Mouse (Mus musculus) intestine, embryonic 14.5 days (tissue): ENCODE data around the gene Tmem132a. TPM values are rescaled to one million over a fixed set of nuclear protein-coding genes. Genes with fewer than 3 reads are reported as not detected.

Source experiments
- ATAC-seq: fragments of 200-750 bp; cut with Nextera tagmentation; replicated peaks from 2 replicates; pipeline ENCODE4 v1.8.0; 2017; ENCODE audit warnings: low read depth, moderate number of reproducible peaks, moderate TSS enrichment, moderate library complexity; ENCODE audit not compliant: low FRiP score, low TSS enrichment
- DNase-seq: peaks from one replicate; pipeline ENCODE4 v3.0.0-alpha.2; 2018; ENCODE audit warnings: low spot score
- H3K27ac ChIP-seq: fragments of 300-500 bp; sonication (generic); 2 replicates; pipeline ENCODE4 v1.5.1; 2014; ENCODE audit warnings: low read depth, mild to moderate bottlenecking, control low read depth
- H3K27me3 ChIP-seq: fragments of 300-500 bp; sonication (generic); replicated peaks from 2 replicates; pipeline ENCODE4 v1.6.1; 2014; ENCODE audit warnings: low read length, control low read depth; ENCODE audit not compliant: control insufficient read depth, insufficient read depth
- H3K36me3 ChIP-seq: fragments of 300-500 bp; sonication (generic); 2 replicates; pipeline ENCODE4 v1.6.1; 2014; ENCODE audit warnings: low read length, control low read depth; ENCODE audit not compliant: control insufficient read depth, insufficient read depth
- H3K4me1 ChIP-seq: fragments of 300-500 bp; sonication (generic); replicated peaks from 2 replicates; pipeline ENCODE4 v1.6.1; 2014; ENCODE audit warnings: low read length, control low read depth, mixed read lengths; ENCODE audit not compliant: control insufficient read depth, insufficient read depth
- H3K4me2 ChIP-seq: fragments of 300-500 bp; sonication (generic); 2 replicates; pipeline ENCODE4 v1.6.1; 2014; ENCODE audit warnings: low read length
- H3K4me3 ChIP-seq: fragments of 300-500 bp; sonication (generic); 2 replicates; pipeline ENCODE4 v1.5.1; 2014; ENCODE audit warnings: low read depth, low read length, control low read depth, mixed read lengths
- H3K9ac ChIP-seq: fragments of 300-500 bp; sonication (generic); 2 replicates; pipeline ENCODE4 v1.6.1; 2014; ENCODE audit warnings: mild to moderate bottlenecking, low read length
- H3K9me3 ChIP-seq: fragments of 300-500 bp; sonication (generic); 2 replicates; pipeline ENCODE4 v1.6.1; 2016; ENCODE audit warnings: low read length, control low read depth; ENCODE audit not compliant: control insufficient read depth
- WGBS: fragments of 180-500 bp; shearing (Covaris S2); extraction: QIAGEN DNeasy Blood & Tissue Kit; methylation state at CpG from one replicate; pipeline ENCODE4 v1.1.7; 2014; 5-methylcytosine and 5-hydroxymethylcytosine counted together
- polyA plus RNA-seq: library from polyadenylated mRNA; unstranded; fragments of >200 nt; fragmentation: Nextera tagmentation; extraction: Ambion mirVana; gene quantifications from 2 replicates; pipeline ENCODE4 v1.2.1, GENCODE M21; 2014

Tmem132a gene
- polyA plus RNA-seq, 1 experiment from 2014 or later = 50.6 TPM

GRCm38 (mm10) chr19:10892201-10892600 lies 22.5 kb upstream of the Tmem132a start:
- DNase-seq (no peak), ATAC-seq (no peak)
- no peaks in the 10 kb centered on the region for H3K9me3 ChIP-seq
- 88% methylated on average over 3 of the region's 3 CpGs for WGBS
- H3K27me3 ChIP-seq = no peaks in the 10 kb centered on the region
- no peak overlapping the region for H3K4me2 ChIP-seq
- H3K27ac ChIP-seq = no peak overlapping the region
- peaks cover 11% of the 10 kb centered on the region for H3K4me1 ChIP-seq
- no peak overlapping the region for H3K9ac ChIP-seq
- no peaks in the 10 kb centered on the region; the same call in 1 of the 2 replicates for H3K36me3 ChIP-seq
- no peak overlapping the region for H3K4me3 ChIP-seq

DNA sequence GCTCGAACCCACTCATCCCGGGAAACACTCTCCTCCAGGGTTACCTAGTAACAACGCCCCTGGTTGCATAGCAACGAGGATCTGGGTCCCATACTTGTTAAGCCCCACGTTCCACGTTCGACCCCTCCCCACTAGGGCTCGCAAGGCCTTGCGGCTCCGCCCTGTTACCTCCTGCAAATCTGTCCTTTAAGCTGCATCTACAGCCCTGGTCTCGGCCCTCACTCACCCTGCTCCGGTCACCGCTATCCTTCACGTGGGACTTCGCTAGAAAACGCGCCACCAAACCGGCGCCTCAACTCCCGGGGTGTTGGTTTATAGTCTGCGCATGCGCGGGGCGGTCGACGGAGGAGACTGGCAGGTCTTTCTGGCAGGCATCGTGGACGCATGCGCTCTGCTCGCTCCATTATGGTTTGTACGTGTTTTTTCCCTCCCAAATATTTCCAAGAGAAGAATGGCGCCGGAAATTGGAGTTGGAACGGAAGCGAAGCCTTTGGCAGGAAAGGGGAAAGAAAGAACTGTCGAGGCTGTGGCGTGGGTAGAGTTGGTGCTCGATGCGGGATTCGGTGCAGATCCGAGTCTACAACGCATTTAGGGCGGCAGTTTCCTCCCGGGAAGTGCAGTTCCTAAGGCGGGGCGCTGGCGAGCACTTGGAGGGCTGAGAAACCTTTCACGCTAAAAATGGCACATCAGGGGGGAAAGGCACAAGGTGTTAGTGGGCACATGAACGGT lies 11.8 kb upstream of the Tmem132a start, which contains the start of gene Tmem109:
TSS of gene Tmem109 (minus strand) at position 576 of the 729 bp plus-strand sequence.
- DNase-seq (peak; percentile 94), ATAC-seq (peak; percentile 90)
- peak within 1 kb of the TSS; percentile 93 for H3K27ac ChIP-seq
- WGBS = under 1% methylated on average over 49 of the region's 49 CpGs
- peak within 1 kb of the TSS; percentile 67 for H3K9ac ChIP-seq
- peaks cover 10% of the 10 kb centered on the region; the same call in 1 of the 2 replicates for H3K9me3 ChIP-seq
- no peaks in the 10 kb centered on the region for H3K27me3 ChIP-seq
- H3K4me1 ChIP-seq = peaks cover 15% of the 10 kb centered on the region
- peaks cover 7% of the 10 kb centered on the region; the same call in 1 of the 2 replicates for H3K36me3 ChIP-seq
- H3K4me3 ChIP-seq = peak within 1 kb of the TSS; percentile 60
- peak within 1 kb of the TSS; percentile 73 for H3K4me2 ChIP-seq

DNA sequence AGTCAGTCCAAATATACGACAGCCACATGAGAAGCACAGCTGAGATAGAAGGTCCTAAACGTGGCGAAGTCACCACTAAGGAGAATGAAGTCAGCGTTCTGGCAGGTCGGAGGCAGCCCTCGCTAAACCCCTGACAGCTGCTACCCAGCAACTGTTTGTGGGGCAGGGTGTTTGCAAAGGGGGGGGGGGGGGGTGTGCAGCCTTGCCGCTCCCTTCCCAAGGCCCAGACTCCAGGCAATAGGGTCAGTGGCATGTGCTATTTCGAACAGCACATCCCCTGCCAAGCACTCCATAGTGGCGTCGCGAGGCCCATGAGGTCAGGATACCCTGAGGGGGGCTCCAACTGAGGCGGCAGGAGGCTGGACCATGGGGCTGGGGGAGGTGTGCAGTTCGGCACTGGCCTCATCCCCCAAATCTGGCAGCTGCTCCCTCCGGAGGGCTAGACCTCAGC lies 11.3 kb upstream of the Tmem132a start:
- Histone ChIP-seq H3K27ac (peak overlapping the region; percentile 93), H3K4me2 (peak overlapping the region; percentile 73), H3K9ac (peak overlapping the region; percentile 67), H3K36me3 (peaks cover 7% of the 10 kb centered on the region; the same call in 1 of the 2 replicates), H3K9me3 (peaks cover 10% of the 10 kb centered on the region; the same call in 1 of the 2 replicates), H3K27me3 (no peaks in the 10 kb centered on the region), H3K4me3 (peak overlapping the region; percentile 60), H3K4me1 (peaks cover 15% of the 10 kb centered on the region)
- WGBS = 3% methylated on average over 14 of the region's 14 CpGs
- DNase-seq (no peak), ATAC-seq (peak; percentile 82; the same call in 1 of the 2 replicates)

DNA sequence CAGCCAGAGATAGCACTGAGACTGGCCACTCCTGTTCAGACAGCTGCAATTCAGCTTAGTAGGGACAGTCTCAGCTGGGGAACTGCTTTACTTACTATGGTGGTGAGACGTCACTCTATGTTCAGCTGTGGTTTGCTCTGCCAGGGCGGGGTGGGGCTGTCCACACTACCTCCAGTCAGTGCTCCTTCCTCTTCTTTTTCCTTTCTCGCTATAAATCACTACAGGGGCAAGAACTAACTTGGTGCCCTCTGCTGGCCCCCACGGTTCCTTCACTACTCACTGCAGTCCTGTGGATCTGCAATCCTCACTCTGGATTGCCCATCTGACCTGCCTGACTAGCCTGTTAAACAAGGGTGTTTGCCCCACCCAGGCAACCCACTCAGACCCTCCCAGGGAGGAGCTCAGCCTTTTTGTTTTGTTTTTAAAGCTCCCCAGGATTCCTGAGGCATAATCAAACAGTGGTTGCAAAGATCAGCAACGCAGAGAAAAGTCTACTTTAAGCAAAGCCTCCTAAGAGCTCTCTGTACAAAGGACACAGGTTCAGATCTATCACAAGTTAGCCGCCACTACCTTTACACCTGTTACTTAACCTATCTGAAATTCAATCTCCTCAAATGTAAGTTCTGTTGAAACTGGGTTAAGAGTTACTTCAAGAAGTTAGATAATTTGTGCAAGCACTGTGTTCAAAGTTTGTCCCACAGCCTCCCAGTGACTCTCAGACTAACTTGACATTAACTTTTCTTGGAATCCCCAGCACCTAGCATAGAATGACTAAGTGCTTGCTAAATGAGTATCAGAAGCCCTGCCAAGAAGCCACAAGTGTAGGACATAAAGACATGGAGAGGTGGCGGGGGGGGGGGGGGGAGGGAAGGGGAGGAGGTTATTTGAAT lies 10.6 kb upstream of the Tmem132a start:
- no peak for DNase-seq
- no peak overlapping the region for H3K27ac ChIP-seq
- H3K9me3 ChIP-seq = peaks cover 8% of the 10 kb centered on the region; the same call in 1 of the 2 replicates
- H3K4me2 ChIP-seq = peak overlapping the region; percentile 73
- peak; percentile 26 for ATAC-seq
- peak overlapping the region; percentile 67 for H3K9ac ChIP-seq
- H3K4me1 ChIP-seq = peaks cover 15% of the 10 kb centered on the region
- H3K27me3 ChIP-seq = no peaks in the 10 kb centered on the region
- WGBS = 43% methylated on average over 7 of the region's 7 CpGs
- H3K4me3 ChIP-seq = peak overlapping the region; percentile 60
- H3K36me3 ChIP-seq = peaks cover 7% of the 10 kb centered on the region; the same call in 1 of the 2 replicates

- DNase-seq = no peak
- no peaks in the 10 kb centered on the region for H3K27me3 ChIP-seq
- H3K4me1 ChIP-seq = peaks cover 15% of the 10 kb centered on the region
- no peak overlapping the region for H3K4me2 ChIP-seq
- H3K9ac ChIP-seq = no peak overlapping the region
- H3K4me3 ChIP-seq = no peak overlapping the region
- H3K9me3 ChIP-seq = no peaks in the 10 kb centered on the region
- H3K36me3 ChIP-seq = peaks cover 18% of the 10 kb centered on the region
- 89% methylated on average over 7 of the region's 7 CpGs for WGBS
- no peak overlapping the region for H3K27ac ChIP-seq
- ATAC-seq = no peak
Observed at GRCm38 (mm10) chr19:10878201-10878837, 8.6 kb upstream of the Tmem132a start.

DNA sequence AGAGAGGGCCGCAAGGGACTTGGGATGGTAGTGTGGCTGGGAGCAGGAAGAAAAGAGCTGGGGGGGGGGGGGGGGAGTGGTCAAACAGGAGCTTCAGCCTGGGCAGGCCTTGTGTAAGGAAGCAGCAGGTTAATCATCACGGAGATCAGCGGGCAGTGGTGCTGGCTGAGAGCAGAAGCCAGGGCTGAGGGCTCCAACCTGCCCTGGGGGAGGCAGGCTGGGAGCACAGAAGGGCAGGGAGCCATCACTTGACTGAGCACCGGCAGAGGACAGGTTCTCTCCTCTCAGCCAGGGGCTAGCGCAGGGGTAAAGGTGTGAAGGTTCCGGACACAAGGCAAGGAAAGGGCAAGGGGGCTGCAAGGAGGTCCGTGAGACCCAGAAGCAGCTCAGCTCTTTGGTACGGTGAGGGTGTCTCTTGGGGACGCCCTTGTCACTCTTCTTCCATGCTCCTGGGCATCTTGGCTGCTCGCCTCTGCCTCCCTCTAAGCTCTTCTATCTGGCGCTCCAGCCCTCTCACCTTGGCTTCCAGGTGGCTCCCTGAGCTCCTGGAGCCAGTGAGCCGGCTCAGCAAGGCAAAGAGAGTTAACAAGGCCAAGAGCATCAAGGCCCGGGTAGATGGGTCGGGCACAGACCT lies 1.7 kb upstream of the Tmem132a start:
- Histone ChIP-seq H3K4me1 (peaks cover 21% of the 10 kb centered on the region), H3K9ac (no peak overlapping the region), H3K27ac (no peak overlapping the region), H3K9me3 (no peaks in the 10 kb centered on the region), H3K27me3 (no peaks in the 10 kb centered on the region), H3K36me3 (peaks cover 47% of the 10 kb centered on the region), H3K4me3 (no peak overlapping the region), H3K4me2 (no peak overlapping the region)
- ATAC-seq (no peak), DNase-seq (no peak)
- 78% methylated on average over 14 of the region's 14 CpGs for WGBS

GRCm38 (mm10) chr19:10870676-10871075 lies 936 bp upstream of the Tmem132a start:
- H3K4me1 ChIP-seq = peaks cover 21% of the 10 kb centered on the region
- no peaks in the 10 kb centered on the region for H3K27me3 ChIP-seq
- ATAC-seq (no peak), DNase-seq (no peak)
- H3K9ac ChIP-seq = no peak overlapping the region
- H3K9me3 ChIP-seq = no peaks in the 10 kb centered on the region
- no peak overlapping the region for H3K27ac ChIP-seq
- H3K36me3 ChIP-seq = peaks cover 53% of the 10 kb centered on the region
- 95% methylated on average over 3 of the region's 3 CpGs for WGBS
- no peak overlapping the region for H3K4me3 ChIP-seq
- H3K4me2 ChIP-seq = no peak overlapping the region
